Mouse (Mus musculus): ENCODE measurements around the gene Lrrc26.

DNA sequence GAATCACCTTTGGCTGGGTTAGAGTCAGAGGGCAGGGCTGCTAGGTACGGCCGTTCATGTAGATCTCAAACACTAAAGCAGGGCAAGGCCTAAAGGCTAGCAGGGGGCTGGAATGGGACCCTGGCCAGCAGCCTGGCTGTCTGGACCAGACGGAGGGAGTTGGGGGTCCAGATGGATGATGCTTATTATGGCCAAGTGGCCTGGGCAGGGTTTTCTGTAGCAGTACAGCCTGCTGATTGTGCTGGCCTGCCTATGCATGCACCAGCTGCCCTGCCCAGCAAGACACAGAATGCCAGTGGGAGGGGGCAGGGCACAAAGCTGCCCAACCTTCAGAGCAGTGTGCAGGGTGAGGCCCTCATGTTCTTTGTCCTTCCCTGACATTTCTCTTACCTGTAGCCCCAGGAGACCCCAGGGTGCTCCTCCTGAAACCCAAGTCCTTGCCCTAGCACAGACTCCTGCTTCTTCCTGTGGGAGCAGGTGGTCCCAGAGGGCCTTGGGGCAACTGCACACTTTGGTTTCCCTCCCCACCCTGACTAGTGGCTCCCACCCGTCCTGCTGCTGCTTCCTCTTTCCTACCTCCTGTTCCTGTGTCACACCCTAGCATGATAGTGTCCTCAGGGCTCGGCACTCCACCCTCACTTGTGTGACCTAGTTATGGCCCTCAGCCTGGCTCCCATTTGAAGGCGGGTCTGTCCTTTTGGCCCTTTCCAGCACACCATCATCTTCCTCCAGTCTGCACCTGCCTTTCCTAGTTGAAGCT, 23.6 kb upstream of the Lrrc26 start:
- no peak for TF ChIP-seq CTCF (IDR thresholded peaks at IDR 0.05; ENCODE audit: low read depth, low read length)
- no peak for TF ChIP-seq POLR2A (IDR thresholded peaks at IDR 0.05; ENCODE audit: extremely low read depth, insufficient read depth, low read length)
